Mouse (Mus musculus) spleen, postnatal 36 days (tissue): Measurements from ENCODE around the gene Ildr2.

Source experiments
- DNase-seq, 2 experiments: peaks; one replicate each; pipeline ENCODE4 v3.0.0; 2022; ENCODE audit warnings: low spot score in 2 of 2, mixed read lengths in 1 of 2

Gene Ildr2

GRCm38 (mm10) chr1:166283451-166283850 is 29.5 kb downstream of the Ildr2 start:
- DNase-seq, result no peak

- no peak for DNase-seq
Observed at GRCm38 (mm10) chr1:166284390-166284789, 30.5 kb downstream of the Ildr2 start.

- no peak for DNase-seq
Observed at GRCm38 (mm10) chr1:166286231-166286630, 32.3 kb downstream of the Ildr2 start.

- DNase-seq, result no peak
Observed at GRCm38 (mm10) chr1:166290562-166290961, 36.6 kb downstream of the Ildr2 start.

GRCm38 (mm10) chr1:166293086-166293485 is 39.1 kb downstream of the Ildr2 start:
- no peak for DNase-seq

- DNase-seq, result no peak
Observed at GRCm38 (mm10) chr1:166295548-166295947, 41.6 kb downstream of the Ildr2 start.

- no peak for DNase-seq
Observed at GRCm38 (mm10) chr1:166296371-166296770, 42.4 kb downstream of the Ildr2 start.

GRCm38 (mm10) chr1:166296971-166297370 is 43.0 kb downstream of the Ildr2 start:
- DNase-seq, result no peak

- no peak for DNase-seq
Observed at GRCm38 (mm10) chr1:166297499-166298111, 43.7 kb downstream of the Ildr2 start.

GRCm38 (mm10) chr1:166298884-166299283 is 44.9 kb downstream of the Ildr2 start:
- no peak for DNase-seq

GRCm38 (mm10) chr1:166299821-166300220 is 45.9 kb downstream of the Ildr2 start:
- no peak for DNase-seq

- DNase-seq, result no peak
Observed at GRCm38 (mm10) chr1:166300526-166300925, 46.6 kb downstream of the Ildr2 start.

- no peak for DNase-seq
Observed at GRCm38 (mm10) chr1:166304352-166305240, 50.7 kb downstream of the Ildr2 start.

GRCm38 (mm10) chr1:166308471-166308850 is 54.5 kb downstream of the Ildr2 start:
- DNase-seq, result no peak

GRCm38 (mm10) chr1:166308851-166309715 is 55.1 kb downstream of the Ildr2 start:
- DNase-seq, result no peak

GRCm38 (mm10) chr1:166311151-166311550 is 57.2 kb downstream of the Ildr2 start:
- DNase-seq, result no peak

GRCm38 (mm10) chr1:166313637-166314036 is 59.7 kb downstream of the Ildr2 start:
- no peak for DNase-seq

- DNase-seq, result no peak
Observed at GRCm38 (mm10) chr1:166315706-166316105, 61.8 kb downstream of the Ildr2 start.

- DNase-seq, result peak in 1 of 2 experiments; percentile 8
Observed at GRCm38 (mm10) chr1:166319132-166319698, 65.3 kb downstream of the Ildr2 start.

GRCm38 (mm10) chr1:166326421-166326820 is 72.5 kb downstream of the Ildr2 start:
- no peak for DNase-seq

GRCm38 (mm10) chr1:166330752-166331151 is 76.8 kb downstream of the Ildr2 start:
- no peak for DNase-seq

GRCm38 (mm10) chr1:166339110-166339509 is 85.2 kb downstream of the Ildr2 start:
- DNase-seq, result peak; percentile 11 to 14
